Mouse (Mus musculus): Measurements from ENCODE around the gene Prl7a1.

Prl7a1 gene

GRCm38 (mm10) chr13:27642393-27642792, at the start of gene Prl7a1:
TSS of gene Prl7a1 (minus strand) at chr13:27642493.
- DNase-seq (ENCODE audit: low read depth, low spot score) = no peak

DNA sequence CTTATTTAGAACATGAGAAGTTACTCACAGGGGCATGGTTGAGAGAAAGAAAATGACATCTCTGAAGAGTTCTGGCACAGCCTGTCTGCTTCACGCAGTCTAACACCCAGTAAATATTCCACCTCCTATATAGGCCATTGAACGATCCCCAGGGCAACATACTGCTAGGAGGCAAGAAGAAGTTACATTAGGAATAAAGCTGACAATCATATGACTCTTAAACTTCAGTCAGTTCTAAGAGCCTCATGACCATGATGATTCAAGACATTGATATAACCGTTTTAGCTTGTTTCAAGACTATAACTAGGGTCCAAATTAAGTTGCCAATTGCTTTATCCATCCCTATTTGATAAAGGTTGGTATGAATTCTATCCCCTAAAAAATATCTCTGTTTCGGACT, 25.6 kb upstream of the Prl7a1 start, which contains the start of gene Prl7a2:
Prl7a2 (minus strand) TSS at position 101 of the 400 bp plus-strand sequence.
- DNase-seq (ENCODE audit: low read depth, low spot score) = no peak

- peak; percentile 74 for DNase-seq (ENCODE audit: low read depth, low spot score)
Measured at GRCm38 (mm10) chr13:27660747-27661146, 18.5 kb upstream of the Prl7a1 start.

DNA sequence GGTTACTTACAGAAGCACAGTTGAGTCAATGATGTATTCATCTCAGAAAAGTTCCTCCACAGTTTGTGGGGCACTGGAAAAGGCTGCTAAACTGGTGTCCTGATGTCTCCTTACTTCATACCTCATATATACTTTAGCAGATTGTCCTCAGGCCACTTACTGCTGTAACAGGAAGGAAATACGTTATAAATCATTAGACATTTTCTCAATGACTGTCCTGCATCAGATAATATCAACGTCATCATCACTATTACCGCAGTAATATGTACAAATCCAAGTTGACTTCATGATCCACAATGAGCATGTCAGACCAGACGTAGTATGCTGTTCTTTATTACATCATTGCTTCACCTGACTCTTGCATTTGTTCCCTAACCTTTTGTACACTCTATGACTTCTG, 31.8 kb downstream of the Prl7a1 start, which contains the start of gene Prl7b1:
Prl7b1 (minus strand) TSS at position 101 of the 400 bp plus-strand sequence.
- no peak for DNase-seq (ENCODE audit: low read depth, low spot score)
